In genomic region chr2:30657674-30658479, GRCm38 (mm10) we compare ENCODE assay signal across 8 mouse cellular contexts.
DNase-seq lines count a peak whose midpoint lies in the region; ATAC-seq lines count a peak whose summit lies in the region.

No protein-coding gene starts in this region.

- no peaks in the 10 kb centered on the region for H3K9me3 ChIP-seq in forebrain, embryonic 15.5 days
- no peaks in the 10 kb centered on the region for H3K9me3 ChIP-seq in liver, embryonic 16.5 days (replicated peaks; ENCODE audit: control insufficient read depth, low read length)

- peak; percentile 36 for ATAC-seq in forebrain, embryonic 15.5 days (replicated peaks)
- peak; percentile 46 for ATAC-seq in inflammation-experienced regulatory T-cells, adult 6 months
- peak; percentile 7 for ATAC-seq in liver, embryonic 16.5 days (ENCODE audit: low read depth)
- no peak for ATAC-seq in frontal cortex, adult (ENCODE audit: low TSS enrichment)

- peak overlapping the region; percentile 98 for H3K27ac ChIP-seq in forebrain, embryonic 15.5 days (replicated peaks)
- peak overlapping the region; percentile 61 for H3K27ac ChIP-seq in liver, embryonic 16.5 days (ENCODE audit: low read length)

- H3K4me2 ChIP-seq in forebrain, embryonic 15.5 days (replicated peaks): peak overlapping the region; percentile 60
- peak overlapping the region; percentile 84 for H3K4me2 ChIP-seq in liver, embryonic 16.5 days (ENCODE audit: low read depth, low read length)

- H3K36me3 ChIP-seq in forebrain, embryonic 15.5 days: no peaks in the 10 kb centered on the region
- H3K36me3 ChIP-seq in liver, embryonic 16.5 days (ENCODE audit: control insufficient read depth, insufficient read depth): no peaks in the 10 kb centered on the region

- WGBS in forebrain, embryonic 15.5 days: 2% methylated on average over 42 of the region's 42 CpGs
- 3% methylated on average over 42 of the region's 42 CpGs for WGBS in liver, embryonic 16.5 days (ENCODE audit: insufficient replicate concordance)

- H3K9ac ChIP-seq in forebrain, embryonic 15.5 days (replicated peaks): peak overlapping the region; percentile 51
- peak overlapping the region; percentile 58 for H3K9ac ChIP-seq in liver, embryonic 16.5 days (ENCODE audit: low read depth, low read length)

- DNase-seq in spleen, adult 18-20 months: peak; percentile 17 to 35
- no peak for DNase-seq in spleen, adult 12 weeks (ENCODE audit: low spot score)
- peak; percentile 88 for DNase-seq in adrenal gland, postnatal 14 days
- DNase-seq in ovary, postnatal 14 days (ENCODE audit: low spot score): peak; percentile 46

- H3K4me3 ChIP-seq in forebrain, embryonic 15.5 days: peak overlapping the region; percentile 37
- H3K4me3 ChIP-seq in liver, embryonic 16.5 days (ENCODE audit: low read depth, low read length): peak overlapping the region; percentile 66

- peaks cover 72% of the 10 kb centered on the region for H3K4me1 ChIP-seq in forebrain, embryonic 15.5 days
- H3K4me1 ChIP-seq in liver, embryonic 16.5 days (ENCODE audit: control insufficient read depth, low read depth, low read length): peaks cover 14% of the 10 kb centered on the region

- H3K27me3 ChIP-seq in forebrain, embryonic 15.5 days: no peaks in the 10 kb centered on the region
- H3K27me3 ChIP-seq in liver, embryonic 16.5 days (ENCODE audit: control insufficient read depth, insufficient read depth, low read depth, low read length): no peaks in the 10 kb centered on the region; the same call in 1 of the 2 replicates
